Mouse (Mus musculus): ENCODE measurements around the gene Ppip5k1. TPM values are rescaled to one million over a fixed set of nuclear protein-coding genes. Genes with fewer than 3 reads are reported as not detected.

The Ppip5k1 gene
- polyA plus RNA-seq, 1 experiment from 2014 or later, result 6.9 TPM

Other genes starting within 250 kb of the Ppip5k1 start
- gene Tgm7, start 245.6 kb downstream of the Ppip5k1 start, polyA plus RNA-seq (2014; fragmentation: Nextera tagmentation; extraction: Ambion mirVana), result not detected in 2 replicates
- gene Adal, start 215.0 kb downstream of the Ppip5k1 start, polyA plus RNA-seq (2014; fragmentation: Nextera tagmentation; extraction: Ambion mirVana), result 28.2 and 29.0 TPM in 2 replicates
- 23.0 and 25.2 TPM in 2 replicates for gene Lcmt2, start 214.7 kb downstream of the Ppip5k1 start, polyA plus RNA-seq (2014; fragmentation: Nextera tagmentation; extraction: Ambion mirVana)
- gene Tubgcp4, start 184.7 kb downstream of the Ppip5k1 start, polyA plus RNA-seq (2014; fragmentation: Nextera tagmentation; extraction: Ambion mirVana), result 60.7 and 65.1 TPM in 2 replicates
- gene Zscan29, start 184.3 kb downstream of the Ppip5k1 start, polyA plus RNA-seq (2014; fragmentation: Nextera tagmentation; extraction: Ambion mirVana), result 10.2 and 13.6 TPM in 2 replicates
- 84.7 and 88.7 TPM in 2 replicates for gene Trp53bp1, start 84.0 kb downstream of the Ppip5k1 start, polyA plus RNA-seq (2014; fragmentation: Nextera tagmentation; extraction: Ambion mirVana)
- 4.0 and 4.8 TPM in 2 replicates for gene Map1a, start 65.8 kb downstream of the Ppip5k1 start, polyA plus RNA-seq (2014; fragmentation: Nextera tagmentation; extraction: Ambion mirVana)
- gene Ckmt1, start 2.3 kb upstream of the Ppip5k1 start, polyA plus RNA-seq (2014; fragmentation: Nextera tagmentation; extraction: Ambion mirVana), result 9.7 and 12.6 TPM in 2 replicates
- gene Strc, start 31.8 kb upstream of the Ppip5k1 start, polyA plus RNA-seq (2014; fragmentation: Nextera tagmentation; extraction: Ambion mirVana), result not detected in 2 replicates
- gene Pdia3, start 58.4 kb upstream of the Ppip5k1 start, polyA plus RNA-seq (2014; fragmentation: Nextera tagmentation; extraction: Ambion mirVana), result 589 and 609 TPM in 2 replicates
- 1.8 and 2.0 TPM in 2 replicates for gene Catsper2, start 58.4 kb upstream of the Ppip5k1 start, polyA plus RNA-seq (2014; fragmentation: Nextera tagmentation; extraction: Ambion mirVana)
- gene Ell3, start 88.9 kb upstream of the Ppip5k1 start, polyA plus RNA-seq (2014; fragmentation: Nextera tagmentation; extraction: Ambion mirVana), result 9.5 and 15.2 TPM in 2 replicates
- gene Serf2, start 93.8 kb upstream of the Ppip5k1 start, polyA plus RNA-seq (2014; fragmentation: Nextera tagmentation; extraction: Ambion mirVana), result 475 and 478 TPM in 2 replicates
- 128 and 157 TPM in 2 replicates for gene Hypk, start 97.9 kb upstream of the Ppip5k1 start, polyA plus RNA-seq (2014; fragmentation: Nextera tagmentation; extraction: Ambion mirVana)
- gene Serinc4, start 101.4 kb upstream of the Ppip5k1 start, polyA plus RNA-seq (2014; fragmentation: Nextera tagmentation; extraction: Ambion mirVana), result 0.54 and 0.79 TPM in 2 replicates
- gene Mfap1b, start 118.7 kb upstream of the Ppip5k1 start, polyA plus RNA-seq (2014; fragmentation: Nextera tagmentation; extraction: Ambion mirVana), result 68.2 and 74.6 TPM in 2 replicates
- 27.8 and 29.9 TPM in 2 replicates for gene Mfap1a, start 151.3 kb upstream of the Ppip5k1 start, polyA plus RNA-seq (2014; fragmentation: Nextera tagmentation; extraction: Ambion mirVana)
- 10.1 and 10.2 TPM in 2 replicates for gene Wdr76, start 151.3 kb upstream of the Ppip5k1 start, polyA plus RNA-seq (2014; fragmentation: Nextera tagmentation; extraction: Ambion mirVana)

All from embryonic facial prominence, embryonic 11.5 days (tissue).